Mouse (Mus musculus) urinary bladder, adult 2 months (tissue): ENCODE data around the gene Iqch. TPM values are rescaled to one million over a fixed set of nuclear protein-coding genes. Genes with fewer than 3 reads are reported as not detected.
A peak's percentile ranks its signal among the peaks of the same experiment; 100 is the strongest.

Experiments
- DNase-seq: peaks from one replicate; pipeline ENCODE4 v3.0.0; 2022; ENCODE audit warnings: low spot score
- polyA plus RNA-seq: library from polyadenylated mRNA; depleted of rRNA; stranded (reverse); fragments of >200 nt; gene quantifications from 2 replicates; pipeline ENCODE4 v1.2.3, GENCODE M21; 2012; rRNA removed

Iqch gene
- polyA plus RNA-seq, 1 experiment, result 0.03 TPM

- DNase-seq, result peak; percentile 83
Observed at GRCm38 (mm10) chr9:63377270-63378142, 224.8 kb downstream of the Iqch start, which contains the start of gene Map2k5. Gene Map2k5 (minus strand): TSS chr9:63377902.

GRCm38 (mm10) chr9:63373315-63373714 lies 229.0 kb downstream of the Iqch start:
- DNase-seq, result no peak

- DNase-seq, result no peak
Observed at GRCm38 (mm10) chr9:63372541-63372940, 229.8 kb downstream of the Iqch start.

Other genes with a start within 250 kb of the Iqch start
- 20.4 and 20.6 TPM in 2 replicates for gene Map2k5, start 224.6 kb downstream of the Iqch start, polyA plus RNA-seq
- 24.8 and 26.9 TPM in 2 replicates for gene 2300009A05Rik, start 203.2 kb downstream of the Iqch start, polyA plus RNA-seq
- gene Aagab, start 167 bp upstream of the Iqch start, polyA plus RNA-seq, result 16.7 and 19.3 TPM in 2 replicates
- 33.3 and 39.4 TPM in 2 replicates for gene Smad3, start 155.5 kb upstream of the Iqch start, polyA plus RNA-seq